Mouse (Mus musculus) heart, postnatal 0 days (tissue): Measurements from ENCODE around the gene A730061H03Rik. TPM values are rescaled to one million over a fixed set of nuclear protein-coding genes. Genes with fewer than 3 reads are reported as not detected.

ENCODE experiments used
- ATAC-seq: fragments of 200-750 bp; cut with Nextera tagmentation; 2 replicates; pipeline ENCODE4 v1.8.0; 2017; ENCODE audit warnings: low read depth, moderate number of reproducible peaks, moderate library complexity; ENCODE audit not compliant: insufficient read depth
- DNase-seq: peaks from one replicate; pipeline ENCODE4 v3.0.0-alpha.2; 2016; ENCODE audit warnings: low spot score
- H3K27ac ChIP-seq: fragments of 300-500 bp; sonication (generic); 2 replicates; pipeline ENCODE4 v1.5.1; 2014; ENCODE audit warnings: low read depth, mild to moderate bottlenecking
- H3K27me3 ChIP-seq: fragments of 300-500 bp; sonication (generic); 2 replicates; pipeline ENCODE4 v1.6.1; 2014; ENCODE audit warnings: low read length, mixed read lengths; ENCODE audit not compliant: control insufficient read depth, insufficient read depth
- H3K36me3 ChIP-seq: fragments of 300-500 bp; sonication (generic); replicated peaks from 2 replicates; pipeline ENCODE4 v1.6.1; 2014; ENCODE audit warnings: low read length, mixed read lengths; ENCODE audit not compliant: control insufficient read depth, insufficient read depth
- H3K4me1 ChIP-seq: fragments of 300-500 bp; sonication (generic); 2 replicates; pipeline ENCODE4 v1.6.1; 2014; ENCODE audit warnings: antibody characterized with exemption; ENCODE audit not compliant: control insufficient read depth, insufficient read depth
- H3K4me2 ChIP-seq: fragments of 300-500 bp; sonication (generic); 2 replicates; pipeline ENCODE4 v1.6.1; 2014; ENCODE audit warnings: low read depth, mild to moderate bottlenecking, low read length, moderate library complexity
- H3K4me3 ChIP-seq: fragments of 300-500 bp; sonication (generic); 2 replicates; pipeline ENCODE4 v1.5.1; 2014; ENCODE audit warnings: low read depth, low read length
- H3K9ac ChIP-seq: fragments of 300-500 bp; sonication (generic); replicated peaks from 2 replicates; pipeline ENCODE4 v1.6.1; 2014; ENCODE audit warnings: low read depth, low read length, mixed read lengths
- H3K9me3 ChIP-seq: fragments of 300-500 bp; sonication (generic); replicated peaks from 2 replicates; pipeline ENCODE4 v1.6.1; 2016; ENCODE audit warnings: low read length; ENCODE audit not compliant: control insufficient read depth
- CTCF ChIP-seq: IDR thresholded peaks from 2 replicates; pipeline ENCODE4 v1.5.1; 2016; ENCODE audit warnings: antibody characterized with exemption, control low read depth, low read depth
- EP300 ChIP-seq: IDR thresholded peaks from 2 replicates; pipeline ENCODE4 v1.6.1; 2016; ENCODE audit warnings: antibody characterized with exemption, low read depth
- WGBS: fragments of 180-500 bp; shearing (Covaris S2); extraction: QIAGEN DNeasy Blood & Tissue Kit; methylation state at CpG from one replicate; pipeline ENCODE4 v1.1.7; 2014; 5-methylcytosine and 5-hydroxymethylcytosine counted together
- polyA plus RNA-seq: library from polyadenylated mRNA; unstranded; fragments of >200 nt; fragmentation: Nextera tagmentation; extraction: Ambion mirVana; gene quantifications from 2 replicates; pipeline ENCODE4 v1.2.1, GENCODE M21; 2015
- total RNA-seq: library from RNA; depleted of rRNA; stranded (reverse); fragments of >200 nt; gene quantifications from 2 replicates; pipeline ENCODE4 v1.2.3, GENCODE M21; 2014; ENCODE audit warnings: low replicate concordance

A730061H03Rik gene
- total and polyA plus RNA-seq, 2 experiments from 2014 or later, result 1.4 to 15.5 TPM

DNA sequence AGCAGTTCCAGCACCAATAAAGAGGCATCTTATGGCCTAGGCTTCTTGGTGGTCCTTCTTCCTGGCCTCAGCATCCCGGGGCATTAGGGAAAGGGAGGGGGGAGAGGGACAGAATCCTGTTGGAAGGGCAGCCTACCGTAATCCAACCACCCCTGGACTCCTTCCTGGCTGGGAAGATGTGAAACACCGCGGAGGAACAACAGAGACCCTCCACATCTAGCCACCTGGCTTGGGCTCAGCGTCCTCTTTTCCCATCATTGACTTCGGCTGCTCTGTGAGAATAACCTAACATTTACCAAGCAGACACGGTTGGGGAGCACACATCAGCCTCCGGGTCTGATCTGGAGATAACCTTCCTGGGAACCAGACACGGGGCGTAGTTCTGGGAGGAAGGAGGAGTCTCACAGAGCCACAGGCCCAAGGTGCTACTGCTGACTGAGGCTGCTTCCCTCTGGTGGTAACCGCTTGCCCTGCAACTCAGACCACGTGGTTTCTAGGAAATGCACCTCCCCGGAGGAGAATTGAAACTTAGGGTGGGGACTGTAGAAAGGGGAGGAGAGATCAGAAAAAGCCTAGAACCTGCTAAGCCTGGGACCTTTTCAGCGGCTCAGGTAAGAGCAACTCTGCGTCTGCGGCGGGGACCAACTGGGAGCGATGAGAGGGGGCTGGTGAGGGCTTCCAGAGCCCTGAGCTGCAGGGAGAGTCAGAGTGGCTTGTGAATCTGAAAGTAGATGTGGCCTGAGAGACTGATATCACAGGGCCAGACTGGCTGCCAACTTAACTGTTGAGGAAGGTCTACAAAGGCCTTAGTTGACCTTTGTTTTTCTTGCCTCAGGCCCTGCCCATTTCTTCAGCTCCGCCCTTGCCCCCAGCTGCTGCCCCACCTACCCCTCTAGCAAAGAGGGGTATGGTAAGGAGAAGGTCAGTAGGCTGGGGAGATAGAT is 43.7 kb upstream of the A730061H03Rik start:
- peak overlapping the region; percentile 92 for H3K27ac ChIP-seq
- H3K4me3 ChIP-seq, result peak overlapping the region; percentile 58
- TF ChIP-seq CTCF (peak; percentile 96), EP300 (no peak; the same call in 1 of the 2 replicates)
- 14% methylated on average over 19 of the region's 19 CpGs for WGBS
- H3K27me3 ChIP-seq, result no peaks in the 10 kb centered on the region
- peak overlapping the region; percentile 66 for H3K9ac ChIP-seq
- peak; percentile 92 for ATAC-seq
- H3K4me2 ChIP-seq, result peak overlapping the region; percentile 70
- DNase-seq, result peak; percentile 95
- H3K4me1 ChIP-seq, result peaks cover 3% of the 10 kb centered on the region; the same call in 1 of the 2 replicates
- no peaks in the 10 kb centered on the region for H3K9me3 ChIP-seq
- peaks cover 80% of the 10 kb centered on the region for H3K36me3 ChIP-seq

DNA sequence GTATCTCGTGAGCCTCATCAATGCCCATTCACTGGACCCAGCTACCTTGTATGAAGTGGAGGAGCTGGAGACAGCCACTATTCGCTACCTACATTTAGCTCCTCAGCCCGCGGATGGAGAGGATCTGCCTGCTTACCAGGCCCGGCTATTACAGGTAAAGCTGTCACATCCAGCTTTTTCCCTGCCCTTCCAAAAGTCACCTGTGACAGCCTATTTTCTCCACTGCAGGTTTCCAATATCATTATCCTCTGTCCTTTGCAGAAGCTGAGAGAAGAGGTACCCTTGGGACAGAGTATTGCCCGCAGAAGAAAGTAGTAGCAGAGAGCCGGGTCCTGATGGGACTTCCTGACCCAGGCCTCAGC is 43.0 kb upstream of the A730061H03Rik start, which contains the start of gene Irf9:
TSS of gene Irf9 (plus strand) at position 301 of the 362 bp plus-strand sequence.
- H3K4me3 ChIP-seq, result peak within 1 kb of the TSS; percentile 58
- peak within 1 kb of the TSS; percentile 70 for H3K4me2 ChIP-seq
- peak within 1 kb of the TSS; percentile 66 for H3K9ac ChIP-seq
- peaks cover 80% of the 10 kb centered on the region for H3K36me3 ChIP-seq
- H3K27me3 ChIP-seq, result no peaks in the 10 kb centered on the region
- TF ChIP-seq CTCF (no peak), EP300 (no peak)
- ATAC-seq, result peak; percentile 3
- DNase-seq, result no peak
- H3K9me3 ChIP-seq, result no peaks in the 10 kb centered on the region
- peak within 1 kb of the TSS; percentile 92 for H3K27ac ChIP-seq
- WGBS, result 80% methylated on average over 7 of the region's 7 CpGs
- peaks cover 3% of the 10 kb centered on the region; the same call in 1 of the 2 replicates for H3K4me1 ChIP-seq

DNA sequence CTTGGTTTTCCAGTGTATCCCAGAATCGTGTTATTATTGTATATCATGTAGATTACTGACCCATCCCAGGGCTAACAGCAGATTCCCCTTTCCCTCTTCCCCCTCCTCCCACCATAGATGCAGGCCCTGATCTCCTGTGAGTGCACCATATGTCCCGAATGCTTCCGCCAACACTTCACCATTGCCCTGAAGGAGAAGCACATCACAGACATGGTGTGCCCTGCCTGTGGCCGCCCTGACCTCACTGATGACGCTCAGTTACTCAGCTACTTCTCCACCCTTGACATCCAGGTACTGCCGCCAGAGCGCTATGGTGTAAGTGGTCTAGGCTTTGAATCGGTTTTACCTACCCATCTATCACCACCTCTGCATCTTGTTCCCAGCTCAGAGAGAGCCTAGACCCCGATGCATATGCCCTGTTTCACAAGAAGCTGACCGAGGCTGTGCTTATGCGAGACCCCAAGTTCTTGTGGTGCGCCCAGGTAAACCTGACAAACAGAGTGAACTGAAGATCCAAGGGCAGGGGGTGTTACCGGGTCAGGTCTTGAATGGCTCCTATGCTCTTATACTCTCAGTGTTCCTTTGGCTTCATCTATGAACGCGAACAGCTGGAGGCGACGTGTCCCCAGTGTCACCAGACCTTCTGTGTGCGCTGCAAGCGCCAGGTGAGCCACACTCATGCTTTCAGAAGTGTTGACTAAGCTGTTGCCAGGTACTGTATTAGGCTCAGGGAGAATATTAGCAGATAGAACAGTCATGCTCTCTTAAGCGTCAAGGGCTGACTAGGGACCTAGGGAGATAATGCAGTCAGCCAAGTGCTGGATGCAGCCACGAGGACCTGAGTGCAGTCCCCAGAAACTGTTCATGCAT is 38.5 kb upstream of the A730061H03Rik start:
- Histone ChIP-seq H3K27ac (no peak overlapping the region), H3K9ac (no peak overlapping the region), H3K27me3 (no peaks in the 10 kb centered on the region), H3K4me2 (no peak overlapping the region), H3K36me3 (peaks cover 94% of the 10 kb centered on the region), H3K4me3 (no peak overlapping the region), H3K9me3 (no peaks in the 10 kb centered on the region), H3K4me1 (no peaks in the 10 kb centered on the region)
- no peak for DNase-seq
- ATAC-seq, result no peak
- TF ChIP-seq CTCF, result no peak
- no peak for TF ChIP-seq EP300
- WGBS, result 91% methylated on average over 21 of the region's 21 CpGs

DNA sequence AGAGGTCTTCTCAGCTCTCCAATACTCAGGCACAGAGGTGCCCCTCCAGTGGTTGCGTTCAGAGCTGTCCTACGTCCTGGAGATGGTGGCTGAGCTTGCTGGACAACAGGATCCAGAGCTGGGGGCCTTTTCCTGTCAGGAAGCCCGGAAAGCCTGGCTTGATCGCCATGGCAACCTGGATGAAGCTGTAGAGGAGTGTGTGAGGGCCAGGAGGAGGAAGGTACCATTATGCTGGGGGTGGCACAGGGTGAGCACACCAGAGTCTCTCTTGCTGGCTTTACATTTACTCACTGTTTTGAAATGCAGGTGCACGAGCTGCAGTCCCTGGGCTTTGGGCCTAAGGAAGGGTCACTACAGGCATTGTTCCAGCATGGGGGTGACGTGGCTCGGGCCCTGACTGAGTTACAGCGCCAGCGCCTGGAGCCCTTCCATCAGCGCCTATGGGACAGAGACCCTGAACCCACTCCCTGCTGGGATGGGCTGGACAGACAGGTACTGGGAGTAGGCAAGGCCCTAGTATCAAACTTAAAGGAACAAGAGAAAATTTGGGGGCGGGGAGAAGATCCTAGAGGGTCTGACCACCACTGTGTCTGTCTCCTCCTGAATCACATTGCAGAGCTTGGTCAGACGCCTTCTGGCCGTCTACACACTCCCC is 36.0 kb upstream of the A730061H03Rik start:
- WGBS, result 69% methylated on average over 13 of the region's 13 CpGs
- peaks cover 76% of the 10 kb centered on the region for H3K36me3 ChIP-seq
- H3K4me2 ChIP-seq, result no peak overlapping the region
- no peak overlapping the region for H3K27ac ChIP-seq
- ATAC-seq (no peak), DNase-seq (no peak)
- no peak for TF ChIP-seq EP300
- TF ChIP-seq CTCF, result no peak
- no peaks in the 10 kb centered on the region for H3K27me3 ChIP-seq
- no peak overlapping the region for H3K4me3 ChIP-seq
- no peak overlapping the region for H3K9ac ChIP-seq
- H3K9me3 ChIP-seq, result no peaks in the 10 kb centered on the region
- peaks cover 12% of the 10 kb centered on the region for H3K4me1 ChIP-seq

DNA sequence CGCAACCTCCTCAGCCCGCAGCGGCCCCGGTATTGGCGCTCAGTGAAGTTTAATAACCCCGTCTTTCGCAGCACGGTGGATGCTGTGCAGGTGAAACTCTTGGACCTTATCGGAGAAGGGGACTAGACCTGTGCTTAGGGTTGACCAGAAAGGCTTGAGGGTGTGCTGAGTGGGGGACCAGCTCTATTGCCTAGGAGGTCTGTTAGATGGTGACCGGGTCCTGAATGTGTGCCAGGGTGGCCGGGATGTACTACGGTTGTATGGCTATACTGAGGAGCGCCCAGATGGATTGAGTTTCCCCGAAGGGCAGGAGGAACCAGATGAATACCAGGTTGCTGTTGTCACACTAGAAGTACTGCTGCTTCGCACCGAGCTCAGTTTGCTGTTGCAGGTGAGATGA is 32.0 kb upstream of the A730061H03Rik start:
- H3K4me3 ChIP-seq, result peak overlapping the region; percentile 79
- DNase-seq (no peak), ATAC-seq (no peak)
- peak overlapping the region; percentile 93 for H3K4me2 ChIP-seq
- peaks cover 52% of the 10 kb centered on the region for H3K36me3 ChIP-seq
- H3K4me1 ChIP-seq, result peaks cover 12% of the 10 kb centered on the region
- no peaks in the 10 kb centered on the region for H3K9me3 ChIP-seq
- no peaks in the 10 kb centered on the region for H3K27me3 ChIP-seq
- peak overlapping the region; percentile 72 for H3K9ac ChIP-seq
- no peak for TF ChIP-seq CTCF
- TF ChIP-seq EP300, result no peak
- peak overlapping the region; percentile 96 for H3K27ac ChIP-seq
- 3% methylated on average over 16 of the region's 16 CpGs for WGBS
